Mouse (Mus musculus): Measurements from ENCODE around the gene Camsap3. TPM values are rescaled to one million over a fixed set of nuclear protein-coding genes. Genes with fewer than 3 reads are reported as not detected.

The Camsap3 gene
- total and polyA plus RNA-seq, 2 experiments from 2014 or later, result 46.2 to 149 TPM

DNA sequence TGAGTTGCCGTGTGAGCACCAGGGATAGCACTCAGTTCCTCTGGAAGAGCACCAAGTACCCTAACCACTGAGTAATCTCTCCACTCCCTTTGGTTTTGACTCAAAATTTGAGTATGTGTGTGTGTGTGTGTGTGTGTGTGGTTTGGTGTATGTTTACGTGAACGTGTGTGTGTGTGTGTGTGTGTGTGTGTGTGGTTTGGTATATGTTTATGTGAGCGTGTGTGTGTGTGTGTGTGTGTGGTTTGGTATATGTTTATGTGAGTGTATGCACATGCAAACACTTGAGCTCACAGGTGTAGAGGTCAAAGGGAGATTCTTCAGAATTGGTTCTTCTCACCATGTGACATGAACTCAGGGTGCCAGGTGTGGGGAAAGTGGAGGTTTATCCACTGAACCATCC, 31.0 kb upstream of the Camsap3 start:
- Histone ChIP-seq H3K27ac (ENCODE audit: low read depth, low read length) (no peak overlapping the region), H3K4me2 (ENCODE audit: low read depth, low read length, poor library complexity, severe bottlenecking) (no peak overlapping the region), H3K36me3 (ENCODE audit: insufficient read depth, low read length) (no peaks in the 10 kb centered on the region), H3K9me3 (ENCODE audit: low read length) (no peaks in the 10 kb centered on the region), H3K9ac (replicated peaks; ENCODE audit: low read length, poor library complexity, severe bottlenecking) (no peak overlapping the region), H3K27me3 (ENCODE audit: insufficient read depth, low read length) (no peaks in the 10 kb centered on the region), H3K4me1 (ENCODE audit: insufficient read depth, low read length) (no peaks in the 10 kb centered on the region), H3K4me3 (ENCODE audit: low read depth, low read length) (no peak overlapping the region)
- peak; percentile 92 for ATAC-seq (ENCODE audit: low FRiP score)
- no peak for TF ChIP-seq CTCF (IDR thresholded peaks at IDR 0.05)
- no peak for DNase-seq (ENCODE audit: low spot score)
- 67% methylated on average over 4 of the region's 4 CpGs for WGBS

DNA sequence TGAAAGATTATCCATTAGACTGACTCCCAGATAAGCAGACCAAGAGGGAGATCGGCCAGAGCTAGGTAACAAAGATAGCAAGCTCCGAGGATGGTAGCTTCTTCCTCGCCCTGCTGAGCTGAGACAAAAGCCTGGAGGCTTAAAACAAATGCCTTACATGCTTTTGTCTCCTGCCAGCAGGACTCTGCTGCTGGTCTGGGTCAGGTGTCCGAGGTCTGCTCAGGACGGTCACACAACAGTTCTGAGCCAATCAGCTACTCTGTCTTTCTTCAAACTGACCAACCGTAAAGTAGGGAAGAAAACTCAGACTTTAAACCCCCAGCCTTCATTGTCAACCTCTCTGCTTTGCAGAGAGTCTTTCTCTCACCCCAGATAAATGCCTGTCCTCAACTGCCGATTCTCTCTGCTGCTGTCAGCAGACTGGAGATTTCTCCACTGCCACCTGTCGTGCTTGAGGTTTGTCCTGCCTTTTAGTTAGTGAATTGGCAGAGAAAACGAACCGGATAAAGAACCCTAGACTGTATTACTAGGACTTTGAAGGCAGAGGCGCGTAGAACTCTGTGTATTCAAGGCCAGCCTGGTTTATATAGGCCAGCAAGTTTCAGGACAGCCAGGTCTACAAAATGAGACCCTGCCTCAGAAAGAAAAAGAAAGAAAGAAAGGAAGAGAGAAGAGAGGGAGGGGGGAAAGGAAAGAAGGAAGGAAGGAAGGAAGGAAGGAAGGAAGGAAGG, 19.3 kb upstream of the Camsap3 start, which contains the start of gene C330021F23Rik:
Gene C330021F23Rik, plus strand, starts transcription at position 350 of the 731 bp plus-strand sequence.
- no peak for TF ChIP-seq CTCF (IDR thresholded peaks at IDR 0.05)
- Histone ChIP-seq H3K9me3 (ENCODE audit: low read length) (no peaks in the 10 kb centered on the region), H3K4me1 (ENCODE audit: insufficient read depth, low read length) (no peaks in the 10 kb centered on the region), H3K36me3 (ENCODE audit: insufficient read depth, low read length) (no peaks in the 10 kb centered on the region), H3K4me3 (ENCODE audit: low read depth, low read length) (no peak within 1 kb of the TSS), H3K9ac (replicated peaks; ENCODE audit: low read length, poor library complexity, severe bottlenecking) (no peak within 1 kb of the TSS), H3K4me2 (ENCODE audit: low read depth, low read length, poor library complexity, severe bottlenecking) (peak within 1 kb of the TSS; percentile 34), H3K27ac (ENCODE audit: low read depth, low read length) (no peak within 1 kb of the TSS), H3K27me3 (ENCODE audit: insufficient read depth, low read length) (no peaks in the 10 kb centered on the region)
- WGBS, result 1% methylated on average over 12 of the region's 12 CpGs
- DNase-seq (ENCODE audit: low spot score), result peak; percentile 26
- ATAC-seq (ENCODE audit: low FRiP score), result no peak

DNA sequence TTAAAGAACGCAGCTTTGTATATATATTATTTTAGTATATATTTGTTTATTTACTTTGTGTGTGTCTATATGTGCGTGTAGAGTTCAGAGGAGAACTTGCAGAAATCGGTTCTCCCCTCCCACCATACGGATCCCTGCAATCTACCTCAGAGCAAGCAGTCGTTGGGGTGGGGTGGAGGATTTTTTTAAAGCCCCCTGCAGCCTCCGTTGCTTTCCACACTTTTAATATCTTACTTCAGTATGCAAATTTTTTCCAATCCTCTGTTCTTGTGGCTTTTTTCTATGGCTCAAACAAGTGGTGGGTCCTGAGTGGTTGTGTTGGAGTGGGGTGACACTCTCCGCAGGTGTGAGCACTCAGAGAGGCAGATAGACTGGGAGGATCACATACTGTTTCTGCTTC, 18.7 kb upstream of the Camsap3 start:
- no peak for DNase-seq (ENCODE audit: low spot score)
- no peak overlapping the region for H3K4me3 ChIP-seq (ENCODE audit: low read depth, low read length)
- no peak for ATAC-seq (ENCODE audit: low FRiP score)
- no peaks in the 10 kb centered on the region for H3K4me1 ChIP-seq (ENCODE audit: insufficient read depth, low read length)
- H3K36me3 ChIP-seq (ENCODE audit: insufficient read depth, low read length), result no peaks in the 10 kb centered on the region
- no peaks in the 10 kb centered on the region for H3K9me3 ChIP-seq (ENCODE audit: low read length)
- H3K27me3 ChIP-seq (ENCODE audit: insufficient read depth, low read length), result no peaks in the 10 kb centered on the region
- WGBS, result 7% methylated on average over 7 of the region's 7 CpGs
- H3K27ac ChIP-seq (ENCODE audit: low read depth, low read length), result no peak overlapping the region
- no peak overlapping the region for H3K4me2 ChIP-seq (ENCODE audit: low read depth, low read length, poor library complexity, severe bottlenecking)
- no peak for TF ChIP-seq CTCF (IDR thresholded peaks at IDR 0.05)
- H3K9ac ChIP-seq (replicated peaks; ENCODE audit: low read length, poor library complexity, severe bottlenecking), result no peak overlapping the region

DNA sequence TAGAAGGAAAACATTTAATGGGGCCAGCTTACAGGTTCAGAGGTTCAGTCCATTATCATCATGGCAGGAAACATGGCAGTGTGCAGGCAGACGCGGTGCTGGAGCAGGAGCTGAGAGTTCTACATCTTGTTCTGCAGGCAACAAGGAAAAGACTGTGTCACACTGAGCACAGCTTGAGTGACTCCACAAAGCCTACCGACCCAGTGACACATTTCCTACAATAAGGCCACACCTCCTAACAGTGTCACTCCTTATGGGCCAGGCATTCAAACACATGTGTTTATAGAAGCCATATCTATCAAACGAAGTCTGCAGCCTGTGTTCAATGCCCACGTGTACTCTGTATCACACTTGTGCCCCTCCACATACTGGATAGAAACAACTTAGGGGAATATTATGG, 17.3 kb upstream of the Camsap3 start:
- Histone ChIP-seq H3K4me2 (ENCODE audit: low read depth, low read length, poor library complexity, severe bottlenecking) (no peak overlapping the region), H3K27me3 (ENCODE audit: insufficient read depth, low read length) (no peaks in the 10 kb centered on the region), H3K36me3 (ENCODE audit: insufficient read depth, low read length) (no peaks in the 10 kb centered on the region), H3K9ac (replicated peaks; ENCODE audit: low read length, poor library complexity, severe bottlenecking) (no peak overlapping the region), H3K4me3 (ENCODE audit: low read depth, low read length) (no peak overlapping the region), H3K27ac (ENCODE audit: low read depth, low read length) (no peak overlapping the region), H3K4me1 (ENCODE audit: insufficient read depth, low read length) (no peaks in the 10 kb centered on the region), H3K9me3 (ENCODE audit: low read length) (no peaks in the 10 kb centered on the region)
- 91% methylated on average over 5 of the region's 5 CpGs for WGBS
- TF ChIP-seq CTCF (IDR thresholded peaks at IDR 0.05), result no peak
- DNase-seq (ENCODE audit: low spot score) (no peak), ATAC-seq (ENCODE audit: low FRiP score) (no peak)

DNA sequence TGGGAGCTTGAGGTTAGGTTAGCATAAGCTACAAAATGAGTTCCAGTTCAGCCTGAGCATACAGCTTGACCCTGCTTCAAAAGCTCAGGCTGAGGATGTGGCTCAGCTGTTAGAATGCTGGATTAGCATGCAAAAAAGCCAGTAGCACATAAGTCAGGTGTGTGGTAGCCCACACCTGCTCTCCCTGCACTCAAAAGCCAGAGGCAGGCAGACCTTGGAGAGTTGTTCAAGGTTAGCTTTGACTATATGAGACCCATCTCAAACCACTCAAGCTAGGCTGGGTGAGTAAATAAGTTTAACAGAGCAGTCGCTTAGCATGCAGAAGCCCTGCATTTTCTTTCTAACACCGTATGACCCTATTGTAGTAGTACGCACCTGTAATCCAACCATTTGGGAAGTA, 12.5 kb upstream of the Camsap3 start:
- WGBS, result 88% methylated on average over 3 of the region's 3 CpGs

DNA sequence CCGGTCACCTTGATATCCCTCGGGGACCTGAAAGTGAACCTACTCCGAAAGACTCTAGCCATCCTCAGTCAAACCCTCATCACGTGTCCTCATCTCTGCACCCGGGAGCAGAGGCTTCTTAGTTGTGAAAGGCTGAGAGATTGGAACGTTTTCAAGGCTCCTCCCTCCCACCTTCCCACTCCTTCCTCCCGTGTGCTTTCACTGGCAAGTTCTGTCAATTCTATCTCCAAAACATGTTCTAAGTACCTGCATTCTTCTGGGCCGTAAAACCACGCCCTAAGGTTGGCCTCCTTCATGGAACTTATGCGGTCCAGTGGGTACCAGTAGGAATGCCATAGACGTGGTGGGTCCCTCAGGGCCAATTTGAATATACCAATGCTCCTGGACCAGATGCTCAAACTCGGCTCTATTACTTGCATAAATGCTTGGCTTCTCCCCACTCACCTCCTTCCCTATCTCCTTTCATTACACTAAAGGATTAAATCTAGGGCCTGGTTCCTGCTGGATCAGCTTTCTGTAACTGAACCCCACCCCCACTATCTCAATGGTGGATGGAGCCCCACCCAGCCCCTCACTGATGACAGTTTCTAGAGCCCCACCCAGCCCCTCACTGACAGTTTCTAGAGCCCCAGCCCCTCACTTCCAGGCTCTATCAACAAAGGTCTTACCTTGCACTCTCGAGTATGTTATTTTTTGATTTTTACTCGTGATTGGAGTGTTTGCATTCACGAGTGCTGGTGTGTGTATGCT, 10.7 kb upstream of the Camsap3 start:
- no peak overlapping the region for H3K4me2 ChIP-seq (ENCODE audit: low read depth, low read length, poor library complexity, severe bottlenecking)
- WGBS, result 81% methylated on average over 15 of the region's 15 CpGs
- DNase-seq (ENCODE audit: low spot score) (no peak), ATAC-seq (ENCODE audit: low FRiP score) (no peak)
- no peaks in the 10 kb centered on the region for H3K36me3 ChIP-seq (ENCODE audit: insufficient read depth, low read length)
- H3K27me3 ChIP-seq (ENCODE audit: insufficient read depth, low read length), result no peaks in the 10 kb centered on the region
- H3K9me3 ChIP-seq (ENCODE audit: low read length), result no peaks in the 10 kb centered on the region
- no peak for TF ChIP-seq CTCF (IDR thresholded peaks at IDR 0.05)
- no peak overlapping the region for H3K27ac ChIP-seq (ENCODE audit: low read depth, low read length)
- H3K9ac ChIP-seq (replicated peaks; ENCODE audit: low read length, poor library complexity, severe bottlenecking), result no peak overlapping the region
- H3K4me3 ChIP-seq (ENCODE audit: low read depth, low read length), result no peak overlapping the region
- H3K4me1 ChIP-seq (ENCODE audit: insufficient read depth, low read length), result no peaks in the 10 kb centered on the region

More for the DNA sequence above, 12.5 kb upstream of the Camsap3 start:
- no peak overlapping the region for H3K4me3 ChIP-seq (ENCODE audit: low read depth, low read length)
- TF ChIP-seq CTCF (IDR thresholded peaks at IDR 0.05), result no peak
- no peaks in the 10 kb centered on the region for H3K4me1 ChIP-seq (ENCODE audit: insufficient read depth, low read length)
- H3K27me3 ChIP-seq (ENCODE audit: insufficient read depth, low read length), result no peaks in the 10 kb centered on the region
- H3K27ac ChIP-seq (ENCODE audit: low read depth, low read length), result no peak overlapping the region
- DNase-seq (ENCODE audit: low spot score) (no peak), ATAC-seq (ENCODE audit: low FRiP score) (no peak)
- H3K9ac ChIP-seq (replicated peaks; ENCODE audit: low read length, poor library complexity, severe bottlenecking), result no peak overlapping the region
- H3K4me2 ChIP-seq (ENCODE audit: low read depth, low read length, poor library complexity, severe bottlenecking), result no peak overlapping the region
- no peaks in the 10 kb centered on the region for H3K36me3 ChIP-seq (ENCODE audit: insufficient read depth, low read length)
- no peaks in the 10 kb centered on the region for H3K9me3 ChIP-seq (ENCODE audit: low read length)

All from midbrain, postnatal 0 days (tissue).